Mouse (Mus musculus) spleen, postnatal 36 days (tissue): ENCODE data around the gene 1110004F10Rik.

Experiments used
- DNase-seq, 2 experiments: peaks; one replicate each; pipeline ENCODE4 v3.0.0; 2022; ENCODE audit warnings: low spot score in 2 of 2, mixed read lengths in 1 of 2

Gene 1110004F10Rik

GRCm38 (mm10) chr7:116093466-116093850 is 54.3 kb downstream of the 1110004F10Rik start:
- DNase-seq = no peak

- peak in 1 of 2 experiments; percentile 0 for DNase-seq
Measured at GRCm38 (mm10) chr7:116099952-116100528, 60.8 kb downstream of the 1110004F10Rik start.

GRCm38 (mm10) chr7:116103091-116103490 is 63.9 kb downstream of the 1110004F10Rik start:
- no peak for DNase-seq

GRCm38 (mm10) chr7:116110661-116111060 is 71.5 kb downstream of the 1110004F10Rik start:
- no peak for DNase-seq

- no peak for DNase-seq
Measured at GRCm38 (mm10) chr7:116111546-116111945, 72.3 kb downstream of the 1110004F10Rik start.

GRCm38 (mm10) chr7:116115216-116115930 is 76.2 kb downstream of the 1110004F10Rik start:
- no peak for DNase-seq

GRCm38 (mm10) chr7:116115991-116116390 is 76.8 kb downstream of the 1110004F10Rik start:
- DNase-seq = no peak

- no peak for DNase-seq
Measured at GRCm38 (mm10) chr7:116119306-116119857, 80.2 kb downstream of the 1110004F10Rik start.

GRCm38 (mm10) chr7:116120737-116121136 is 81.5 kb downstream of the 1110004F10Rik start:
- DNase-seq = no peak

GRCm38 (mm10) chr7:116121202-116121601 is 82.0 kb downstream of the 1110004F10Rik start:
- DNase-seq = no peak

GRCm38 (mm10) chr7:116122981-116123596 is 83.9 kb downstream of the 1110004F10Rik start:
- no peak for DNase-seq

GRCm38 (mm10) chr7:116123597-116123985 is 84.4 kb downstream of the 1110004F10Rik start:
- DNase-seq = no peak

GRCm38 (mm10) chr7:116124057-116124456 is 84.9 kb downstream of the 1110004F10Rik start:
- DNase-seq = no peak

- no peak for DNase-seq
Measured at GRCm38 (mm10) chr7:116125671-116126070, 86.5 kb downstream of the 1110004F10Rik start.

GRCm38 (mm10) chr7:116127052-116127451 is 87.9 kb downstream of the 1110004F10Rik start:
- no peak for DNase-seq

- DNase-seq = no peak
Measured at GRCm38 (mm10) chr7:116128286-116128685, 89.1 kb downstream of the 1110004F10Rik start.

- DNase-seq = no peak
Measured at GRCm38 (mm10) chr7:116129374-116129773, 90.2 kb downstream of the 1110004F10Rik start.

GRCm38 (mm10) chr7:116131390-116131789 is 92.2 kb downstream of the 1110004F10Rik start:
- DNase-seq = no peak

- peak; percentile 26 to 34 for DNase-seq
Measured at GRCm38 (mm10) chr7:116132078-116132477, 92.9 kb downstream of the 1110004F10Rik start.

GRCm38 (mm10) chr7:116134413-116135292 is 95.5 kb downstream of the 1110004F10Rik start:
- no peak for DNase-seq

GRCm38 (mm10) chr7:116137149-116137548 is 98.0 kb downstream of the 1110004F10Rik start:
- DNase-seq = no peak

GRCm38 (mm10) chr7:116137671-116138070 is 98.5 kb downstream of the 1110004F10Rik start:
- no peak for DNase-seq
